Mouse (Mus musculus) CH12.LX (cell line): ENCODE results near the gene Itga2b.

ENCODE experiments used
- CHD2 ChIP-seq: IDR thresholded peaks from 2 replicates; pipeline ENCODE4 v1.6.1; 2011; ENCODE audit warnings: low read length, improper control_type of control experiment
- CTCF ChIP-seq, 2 experiments: IDR thresholded peaks in 1 of 2; conservative IDR thresholded peaks in 1 of 2; 2 replicates each; pipeline ENCODE4 v1.5.1; 2011 to 2012; ENCODE audit warnings: low read depth in 2 of 2, low read length in 2 of 2, improper control_type of control experiment in 1 of 2, inconsistent platforms in 1 of 2, mild to moderate bottlenecking in 1 of 2, moderate library complexity in 1 of 2
- EP300 ChIP-seq: IDR thresholded peaks from 2 replicates; pipeline ENCODE4 v1.6.1; 2011; ENCODE audit warnings: low read length, improper control_type of control experiment
- JUND ChIP-seq: conservative IDR thresholded peaks from 2 replicates; pipeline ENCODE4 v1.6.1; 2011; ENCODE audit warnings: low read depth, low read length, improper control_type of control experiment
- KAT2A ChIP-seq: IDR thresholded peaks from 2 replicates; pipeline ENCODE4 v1.6.1; 2012; ENCODE audit warnings: low read length, improper control_type of control experiment, inconsistent platforms; ENCODE audit not compliant: insufficient replicate concordance
- MAFK ChIP-seq: IDR thresholded peaks from 2 replicates; pipeline ENCODE4 v1.6.1; 2011; ENCODE audit warnings: low read length, improper control_type of control experiment; ENCODE audit not compliant: insufficient replicate concordance
- MAX ChIP-seq: IDR thresholded peaks from 2 replicates; pipeline ENCODE4 v1.6.1; 2011; ENCODE audit warnings: low read length, improper control_type of control experiment
- POLR2A ChIP-seq: IDR thresholded peaks from 2 replicates; pipeline ENCODE4 v1.6.1; 2011; ENCODE audit warnings: low read depth, mild to moderate bottlenecking, improper control_type of control experiment, low read length
- RCOR1 ChIP-seq: conservative IDR thresholded peaks from 2 replicates; pipeline ENCODE4 v1.6.1; 2012; ENCODE audit warnings: low read depth, mild to moderate bottlenecking, inconsistent platforms, low read length, improper control_type of control experiment
- UBTF ChIP-seq: IDR thresholded peaks from 2 replicates; pipeline ENCODE4 v1.6.1; 2012; ENCODE audit warnings: low read depth, mild to moderate bottlenecking, inconsistent platforms, low read length, improper control_type of control experiment, moderate library complexity
- ZC3H11A ChIP-seq: IDR thresholded peaks from 2 replicates; pipeline ENCODE4 v1.6.1; 2012; ENCODE audit warnings: low read depth, mild to moderate bottlenecking, inconsistent platforms, low read length, improper control_type of control experiment
- ZKSCAN1 ChIP-seq: IDR thresholded peaks from 2 replicates; pipeline ENCODE4 v1.6.1; 2012; ENCODE audit warnings: low read depth, inconsistent platforms, low read length, improper control_type of control experiment, borderline replicate concordance

DNA sequence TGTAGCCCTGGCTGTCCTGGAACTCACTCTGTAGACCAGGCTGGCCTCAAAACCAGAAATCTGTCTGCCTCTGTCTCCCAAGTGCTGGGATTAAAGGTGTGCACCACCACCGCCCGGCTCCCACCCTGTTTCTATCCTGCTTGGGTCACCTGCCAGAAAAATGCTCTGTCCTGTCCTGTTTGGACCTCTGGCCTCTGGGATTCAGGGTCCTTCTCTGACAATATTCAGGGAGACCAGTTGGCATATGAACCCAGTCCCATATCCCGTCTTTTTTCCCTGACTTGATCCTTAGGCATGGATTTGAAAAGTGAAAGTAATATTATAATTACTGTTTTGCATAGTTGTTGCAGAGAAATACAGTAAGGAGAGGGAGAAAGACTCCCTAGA is 38.2 kb downstream of the Itga2b start:
- no peak; the same call in 1 of the 2 replicates for TF ChIP-seq JUND
- no peak for TF ChIP-seq ZKSCAN1
- no peak; the same call in 1 of the 2 replicates for TF ChIP-seq UBTF
- no peak for TF ChIP-seq EP300
- no peak for TF ChIP-seq POLR2A
- TF ChIP-seq ZC3H11A: no peak
- no peak for TF ChIP-seq CTCF (conservative IDR thresholded peaks at IDR 0.05 in 1 of 2, IDR thresholded peaks at IDR 0.05 in 1 of 2; ENCODE audit: low read depth in 2 of 2, low read length in 2 of 2)
- TF ChIP-seq KAT2A: 0 out of 2 replicates have a peak, but pooled peaks have one; percentile 10
- no peak for TF ChIP-seq RCOR1
- no peak for TF ChIP-seq MAX
- TF ChIP-seq CHD2: no peak
- TF ChIP-seq MAFK: no peak
